ENCODE assay signal across 25 mouse cellular contexts in the genomic region with DNA sequence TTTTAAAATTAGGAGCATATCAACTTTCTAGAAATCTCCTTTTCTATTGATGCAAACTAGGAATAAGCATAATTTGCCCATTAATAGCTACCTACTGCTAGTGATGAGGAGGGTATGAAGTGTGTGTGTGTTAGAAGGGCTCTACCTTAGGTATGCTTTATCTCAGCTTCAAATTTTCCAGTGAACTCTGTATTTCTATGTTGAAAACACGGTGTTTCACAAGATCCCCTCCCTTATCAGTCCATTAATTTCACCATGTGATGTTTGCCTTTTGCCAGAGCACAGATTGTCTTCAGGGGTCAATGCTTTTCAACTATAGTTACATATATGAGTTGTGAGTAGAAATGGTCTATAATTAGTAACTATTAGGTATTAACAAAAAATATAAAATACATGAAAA. TPM values are rescaled to one million over a fixed set of nuclear protein-coding genes. Genes with fewer than 3 reads are reported as not detected.
"Had no signal": no experiment of that assay in that cellular context is flagged by ENCODE, and none has a peak within 500 bp of the region (broad histone marks: within the 10 kb centered on the region; RNA-seq: fewer than 3 reads in every experiment).

No protein-coding gene starts in this region.

- DNase-seq: lung, adult 18-20 months; lung, embryonic 14.5 days; lung, postnatal 10 days; lung, postnatal 4 days; midbrain, embryonic 14.5 days; retina, postnatal 1 day; right cerebral cortex, adult 18-20 months; right cerebral cortex, postnatal 25 days; right cerebral cortex, postnatal 4 days; spleen, adult 18-20 months; thymus, adult 18-20 months; thymus, postnatal 14 days; thymus, postnatal 36 days had no signal

- H3K27me3 ChIP-seq: midbrain, embryonic 12.5 days; neural tube, embryonic 13.5 days; neural tube, embryonic 15.5 days had no signal

- H3K9ac ChIP-seq: lung, embryonic 14.5 days; midbrain, embryonic 12.5 days; neural tube, embryonic 13.5 days; neural tube, embryonic 15.5 days had no signal

- ATAC-seq: midbrain, embryonic 16.5 days had no signal

- H3K4me3 ChIP-seq: midbrain, embryonic 10.5 days; midbrain, embryonic 12.5 days; myocyte; neural tube, embryonic 13.5 days; neural tube, embryonic 15.5 days had no signal

- H3K4me1 ChIP-seq: midbrain, embryonic 10.5 days; midbrain, embryonic 12.5 days; neural tube, embryonic 13.5 days; neural tube, embryonic 15.5 days had no signal

- H3K27ac ChIP-seq: midbrain, embryonic 10.5 days; midbrain, embryonic 12.5 days; neural tube, embryonic 13.5 days; neural tube, embryonic 15.5 days had no signal

- H3K4me2 ChIP-seq: lung, embryonic 14.5 days; midbrain, embryonic 12.5 days; neural tube, embryonic 13.5 days; neural tube, embryonic 15.5 days had no signal

- H3K36me3 ChIP-seq: midbrain, embryonic 10.5 days; midbrain, embryonic 12.5 days; neural tube, embryonic 13.5 days; neural tube, embryonic 15.5 days had no signal

- H3K9me3 ChIP-seq: midbrain, embryonic 10.5 days; midbrain, embryonic 12.5 days; neural tube, embryonic 13.5 days; neural tube, embryonic 15.5 days had no signal

RNA-seq across cellular contexts. Expression of gene Gm5269, which starts 8.0 kb away (rescaled TPM):
- polyA plus RNA-seq: lung, embryonic 14.5 days; lung, embryonic 16.5 days; midbrain, embryonic 10.5 days; midbrain, embryonic 12.5 days; midbrain, embryonic 14.5 days; midbrain, embryonic 16.5 days; myocyte; neural tube, embryonic 11.5 days; neural tube, embryonic 13.5 days; neural tube, embryonic 15.5 days; small intestine, adult 2 months; stomach, embryonic 14.5 days; stomach, embryonic 16.5 days; thymus, postnatal 0 days had no signal
